ENCODE assay signal across 33 mouse cellular contexts in genomic region chr11:59312060-59312459, GRCm38 (mm10). TPM values are rescaled to one million over a fixed set of nuclear protein-coding genes. Genes with fewer than 3 reads are reported as not detected.
A peak's percentile ranks its signal among the peaks of the same experiment; 100 is the strongest.
DNase-seq lines count a peak whose midpoint lies in the region; ATAC-seq and TF ChIP-seq lines count a peak whose summit lies in the region.
"Had no signal": no experiment of that assay in that cellular context is flagged by ENCODE, and none has a peak within 500 bp of the region (broad histone marks: within the 10 kb centered on the region; RNA-seq: fewer than 3 reads in every experiment).

No protein-coding gene starts in this region.

- no peak overlapping the region for H3K9ac ChIP-seq in midbrain, embryonic 14.5 days (replicated peaks; ENCODE audit: low read length)
- 0 out of 2 replicates have a peak overlapping the region, but pooled peaks have one; percentile 18 for H3K9ac ChIP-seq in limb, embryonic 12.5 days (replicated peaks)
- H3K9ac ChIP-seq: forebrain, embryonic 15.5 days; heart, embryonic 13.5 days; intestine, embryonic 15.5 days; midbrain, embryonic 15.5 days; stomach, embryonic 15.5 days had no signal

- H3K4me3 ChIP-seq in gastrocnemius, adult 2 months, result no peak overlapping the region; the same call in 1 of the 2 replicates
- no peak overlapping the region for H3K4me3 ChIP-seq in midbrain, embryonic 10.5 days
- H3K4me3 ChIP-seq in midbrain, embryonic 14.5 days (replicated peaks; ENCODE audit: low read depth, low read length), result no peak overlapping the region
- no peak overlapping the region for H3K4me3 ChIP-seq in limb, embryonic 12.5 days (replicated peaks)
- H3K4me3 ChIP-seq: forebrain, embryonic 15.5 days; heart, adult 2 months; heart, embryonic 13.5 days; intestine, embryonic 15.5 days; megakaryocyte, embryonic 14.5 days; midbrain, embryonic 15.5 days; stomach, embryonic 15.5 days had no signal

- peak overlapping the region; percentile 79 for H3K27ac ChIP-seq in gastrocnemius, adult 2 months
- H3K27ac ChIP-seq in midbrain, embryonic 10.5 days (replicated peaks), result peak overlapping the region; percentile 82
- H3K27ac ChIP-seq in midbrain, embryonic 14.5 days (replicated peaks; ENCODE audit: low read depth, low read length), result no peak overlapping the region
- H3K27ac ChIP-seq in limb, embryonic 12.5 days, result 0 out of 2 replicates have a peak overlapping the region, but pooled peaks have one; percentile 29
- H3K27ac ChIP-seq: forebrain, embryonic 15.5 days; heart, adult 2 months; heart, embryonic 13.5 days; hindbrain, postnatal 0 days; intestine, embryonic 15.5 days; midbrain, embryonic 15.5 days; stomach, embryonic 15.5 days had no signal

- no peak for DNase-seq in gastrocnemius, adult 2 months
- no peak for DNase-seq in gastrocnemius, postnatal 25 days
- no peak for DNase-seq in midbrain, embryonic 10.5 days (ENCODE audit: low spot score)
- no peak for DNase-seq in midbrain, embryonic 14.5 days
- DNase-seq in urinary bladder, postnatal 25 days (ENCODE audit: low spot score), result no peak
- DNase-seq: adrenal gland, postnatal 25 days; cerebellum, adult 11-12 months; cerebellum, adult 9-11 months; heart, postnatal 10 days; kidney, adult 2 months; layer of hippocampus, postnatal 36 days; lung, postnatal 4 days; right cerebral cortex, postnatal 25 days; thymus, postnatal 14 days had no signal

- TF ChIP-seq CTCF in gastrocnemius, adult 2 months (IDR thresholded peaks at IDR 0.05), result no peak

- H3K27me3 ChIP-seq in midbrain, embryonic 10.5 days (ENCODE audit: low read depth, poor library complexity, severe bottlenecking), result peaks cover 91% of the 10 kb centered on the region
- H3K27me3 ChIP-seq in midbrain, embryonic 14.5 days (ENCODE audit: control insufficient read depth, insufficient read depth, low read length), result peaks cover 62% of the 10 kb centered on the region
- peaks cover 48% of the 10 kb centered on the region for H3K27me3 ChIP-seq in limb, embryonic 12.5 days

- H3K4me1 ChIP-seq in midbrain, embryonic 10.5 days, result peaks cover 80% of the 10 kb centered on the region
- H3K4me1 ChIP-seq in midbrain, embryonic 14.5 days (ENCODE audit: control insufficient read depth, insufficient read depth, low read length), result peaks cover 18% of the 10 kb centered on the region
- H3K4me1 ChIP-seq in limb, embryonic 12.5 days (replicated peaks), result peaks cover 79% of the 10 kb centered on the region

- 57% methylated on average over 6 of the region's 6 CpGs for WGBS in midbrain, embryonic 10.5 days
- WGBS in midbrain, embryonic 14.5 days, result 48% methylated on average over 6 of the region's 6 CpGs
- WGBS in limb, embryonic 12.5 days, result 48% methylated on average over 6 of the region's 6 CpGs

- no peak for ATAC-seq in midbrain, embryonic 14.5 days (ENCODE audit: low FRiP score, low TSS enrichment)
- no peak for ATAC-seq in limb, embryonic 12.5 days (ENCODE audit: insufficient number of reproducible peaks, insufficient read depth, low FRiP score, low TSS enrichment, low read depth)
- ATAC-seq in granulocyte monocyte progenitor cell, adult 5-6 weeks (replicated peaks; ENCODE audit: poor library complexity, severe bottlenecking), result no peak
- ATAC-seq: CD4-positive, CD25-positive, alpha-beta regulatory T cell, adult 4 months; forebrain, embryonic 15.5 days; hindbrain, postnatal 0 days; intestine, embryonic 15.5 days; lung, postnatal 0 days; midbrain, embryonic 15.5 days had no signal

- intact Hi-C loops in gastrocnemius, adult 2 months (cut with DNase I), result no loop called here

- H3K36me3 ChIP-seq in midbrain, embryonic 10.5 days, result no peaks in the 10 kb centered on the region
- H3K36me3 ChIP-seq in midbrain, embryonic 14.5 days (ENCODE audit: control insufficient read depth, insufficient read depth, low read length), result no peaks in the 10 kb centered on the region
- H3K36me3 ChIP-seq in limb, embryonic 12.5 days, result no peaks in the 10 kb centered on the region
- H3K36me3 ChIP-seq: forebrain, embryonic 15.5 days; heart, embryonic 13.5 days; intestine, embryonic 15.5 days; midbrain, embryonic 15.5 days; stomach, embryonic 15.5 days had no signal

- no peak overlapping the region for H3K4me2 ChIP-seq in midbrain, embryonic 14.5 days (ENCODE audit: low read length)
- H3K4me2 ChIP-seq in limb, embryonic 12.5 days, result no peak overlapping the region
- H3K4me2 ChIP-seq: forebrain, embryonic 15.5 days; heart, embryonic 13.5 days; intestine, embryonic 15.5 days; liver, embryonic 11.5 days; midbrain, embryonic 15.5 days; stomach, embryonic 15.5 days had no signal

- no peaks in the 10 kb centered on the region for H3K9me3 ChIP-seq in midbrain, embryonic 10.5 days (replicated peaks)
- no peaks in the 10 kb centered on the region for H3K9me3 ChIP-seq in midbrain, embryonic 14.5 days (ENCODE audit: control insufficient read depth, low read length)
- H3K9me3 ChIP-seq in limb, embryonic 12.5 days, result no peaks in the 10 kb centered on the region
- H3K9me3 ChIP-seq: forebrain, embryonic 15.5 days; heart, embryonic 13.5 days; intestine, embryonic 15.5 days; megakaryocyte, embryonic 14.5 days; midbrain, embryonic 15.5 days; stomach, embryonic 15.5 days had no signal

RNA-seq across cellular contexts. Expression of gene Wnt9a, which starts 5.3 kb away (rescaled TPM):
- 1 to 10 TPM; 7.8 to 9.7 TPM for total RNA-seq in gastrocnemius, adult 2 months (2021)
- total RNA-seq in gastrocnemius, postnatal 25 days (2021), result 1 to 10 TPM; 8.2 to 8.5 TPM
- 7.8 and 9.7 TPM in 2 replicates for polyA plus RNA-seq in midbrain, embryonic 10.5 days (2016; fragmentation: Nextera tagmentation; extraction: Ambion mirVana)
- polyA plus RNA-seq in midbrain, embryonic 14.5 days (2014; fragmentation: Nextera tagmentation; extraction: Ambion mirVana), result 1.6 and 1.7 TPM in 2 replicates
- 5.0 and 5.6 TPM in 2 replicates for polyA plus RNA-seq in limb, embryonic 12.5 days (2016; fragmentation: Nextera tagmentation; extraction: Ambion mirVana)
- not detected in 2 replicates for total RNA-seq in granulocyte monocyte progenitor cell, adult 5-6 weeks (2014; fragmentation: Nextera tagmentation)
- not detected in 2 replicates for total RNA-seq in granulocyte monocyte progenitor cell, adult 5-6 weeks (2017)
- total RNA-seq: common myeloid progenitor, adult 5-6 weeks; neutrophil, adult 5-6 weeks had no signal
- polyA plus RNA-seq: CD4-positive, CD25-positive, alpha-beta regulatory T cell, adult 4 months had no signal

RNA-seq across cellular contexts. Expression of gene Wnt3a, which starts 21.5 kb away (rescaled TPM):
- total RNA-seq in gastrocnemius, adult 2 months (2021), result not detected
- total RNA-seq in gastrocnemius, postnatal 25 days (2021), result not detected
- 5.3 and 8.7 TPM in 2 replicates for polyA plus RNA-seq in midbrain, embryonic 10.5 days (2016; fragmentation: Nextera tagmentation; extraction: Ambion mirVana)
- 0.43 and 0.46 TPM in 2 replicates for polyA plus RNA-seq in midbrain, embryonic 14.5 days (2014; fragmentation: Nextera tagmentation; extraction: Ambion mirVana)
- 1.6 and 2.6 TPM in 2 replicates for polyA plus RNA-seq in limb, embryonic 12.5 days (2016; fragmentation: Nextera tagmentation; extraction: Ambion mirVana)
- not detected in 2 replicates for total RNA-seq in granulocyte monocyte progenitor cell, adult 5-6 weeks (2014; fragmentation: Nextera tagmentation)
- total RNA-seq in granulocyte monocyte progenitor cell, adult 5-6 weeks (2017), result not detected in 2 replicates
- total RNA-seq: adrenal gland, adult 18-20 months; adrenal gland, postnatal 25 days; common myeloid progenitor, adult 5-6 weeks; gastrocnemius, postnatal 14 days; heart, adult 2 months; heart, postnatal 10 days; layer of hippocampus, postnatal 36 days; neutrophil, adult 5-6 weeks had no signal
- polyA plus RNA-seq: CD4-positive, CD25-positive, alpha-beta regulatory T cell, adult 4 months; heart, adult 2 months; heart, embryonic 13.5 days; intestine, embryonic 15.5 days; kidney, adult 2 months; kidney, embryonic 16.5 days; liver, embryonic 11.5 days; liver, embryonic 16.5 days had no signal

Comparison
In these comparisons a context has a peak if more than half of its experiments do, and no peak if none do; other contexts are left out.
1. RNA of gene Wnt9a, which starts 5.3 kb away (total RNA-seq): 7.8 to 9.7 TPM in gastrocnemius, adult 2 months and 8.2 to 8.5 TPM in gastrocnemius, postnatal 25 days; not detected in granulocyte monocyte progenitor cell, adult 5-6 weeks; every median in the first group is over 4 times any median in the second.